Mouse (Mus musculus) heart, postnatal 14 days (tissue): ENCODE results near the gene Prr30. TPM values are rescaled to one million over a fixed set of nuclear protein-coding genes. Genes with fewer than 3 reads are reported as not detected.
"Not testable (repeated sequence)": the region's sequence is repeated elsewhere in the genome, so short reads cannot be mapped to it uniquely, and the experiment has no call there.

Source experiments
- DNase-seq, 2 experiments: peaks; one replicate each; pipeline ENCODE4 v3.0.0; 2021 to 2022
- intact Hi-C: fragments of 180-260 bp; cut with DNase I; formaldehyde crosslinking; loops from one replicate; pipeline ENCODE4 v1.15.1; 2025
- long read RNA-seq, 2 experiments: library from polyadenylated mRNA; stranded (forward); transcript quantifications; one replicate each; pipeline ENCODE4 v2.0.0; 2021
- total RNA-seq, 2 experiments: library from RNA; stranded (reverse); gene quantifications; 2 replicates each; pipeline ENCODE4 v1.2.3; 2021

Prr30 gene
- not detected for total RNA-seq
- long read RNA-seq, experiment 1: 0 reads
- long read RNA-seq, experiment 2: 0 reads

DNA sequence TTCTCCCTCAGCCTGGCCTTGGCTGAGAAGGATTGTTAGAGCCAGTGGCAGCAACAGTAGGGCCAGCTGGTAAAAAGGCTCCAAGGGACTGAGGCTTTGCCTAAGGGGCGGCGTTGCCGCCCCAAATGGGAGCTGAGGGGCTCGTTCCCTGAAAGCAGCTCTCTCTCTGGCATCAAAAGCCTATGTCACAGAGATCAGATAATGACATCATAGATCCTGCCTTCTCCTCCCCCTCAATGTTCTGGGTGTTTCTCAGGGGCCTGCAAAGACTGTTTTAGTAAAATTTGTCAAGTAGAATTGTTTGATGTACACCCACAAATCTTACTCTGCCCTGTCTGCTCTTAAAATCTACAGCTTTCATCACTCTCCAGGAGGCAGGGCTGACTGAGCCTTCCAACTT is at the start of gene Prr30:
Gene Prr30, minus strand, starts transcription at position 101 of the 400 bp plus-strand sequence.
- peak in 1 of 2 experiments; percentile 1 for DNase-seq
- intact Hi-C loops: no loop called here

DNA sequence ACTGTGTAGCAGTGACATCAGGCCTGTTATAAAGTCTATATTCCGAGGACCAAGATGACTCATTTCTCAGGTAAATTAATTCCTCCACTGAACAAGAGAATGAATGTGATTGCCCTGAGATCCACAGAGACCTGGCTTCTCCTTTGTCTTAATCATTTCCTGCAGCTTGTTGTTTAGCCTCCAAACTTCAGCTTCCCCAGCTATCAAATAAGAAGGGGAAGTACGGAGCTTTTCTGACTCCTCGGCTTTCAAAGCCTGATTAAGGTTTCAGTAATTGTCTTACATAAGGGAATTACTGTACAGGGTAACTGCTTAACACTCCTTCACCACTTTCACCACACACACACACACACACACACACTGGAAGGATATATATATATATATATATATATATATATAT is 46.7 kb upstream of the Prr30 start:
- no peak for DNase-seq
- intact Hi-C loops: no loop called here

DNA sequence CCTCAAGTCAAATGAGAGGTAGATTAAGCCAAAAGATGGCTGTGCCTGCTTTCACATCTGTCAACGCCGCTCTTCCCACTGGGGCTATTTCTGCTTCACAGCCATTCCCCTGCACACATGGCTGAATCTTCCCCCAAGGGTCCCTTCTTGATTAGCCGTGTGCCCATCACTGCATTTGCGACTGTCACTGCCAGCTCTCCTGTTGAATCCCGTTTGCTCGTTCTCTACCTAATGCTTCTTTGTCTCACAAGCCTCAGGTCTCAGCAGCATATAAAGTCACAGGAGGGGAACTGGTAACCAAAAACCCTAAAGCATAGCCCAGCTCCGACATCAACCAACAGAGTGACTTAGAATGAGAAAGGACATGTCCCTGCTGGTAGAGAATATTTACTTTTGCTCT is 45.6 kb upstream of the Prr30 start:
- intact Hi-C loops: no loop called here
- no peak for DNase-seq

GRCm38 (mm10) chr14:101244441-101244840 is 44.3 kb upstream of the Prr30 start:
- DNase-seq, intact Hi-C loops: not testable (repeated sequence)

DNA sequence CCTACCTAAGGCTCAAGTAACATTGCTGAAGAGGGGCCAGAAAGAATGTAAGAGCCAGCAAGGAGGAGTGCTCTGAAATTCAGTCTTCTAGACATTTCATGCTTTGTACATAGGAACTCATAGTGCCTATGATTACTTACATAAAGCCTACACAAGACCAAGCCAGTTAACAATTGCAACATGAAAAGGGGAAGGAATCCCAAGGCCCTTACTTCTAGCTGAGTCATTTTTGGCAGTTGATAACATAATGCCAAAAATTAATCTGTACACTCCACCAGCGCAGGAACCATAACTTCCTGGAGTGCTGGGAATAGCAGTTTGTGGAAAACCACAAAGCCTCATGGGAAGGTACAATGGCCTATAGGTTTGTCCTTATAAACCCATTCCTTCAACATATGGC is 37.8 kb upstream of the Prr30 start:
- DNase-seq: no peak
- intact Hi-C loops: no loop called here

DNA sequence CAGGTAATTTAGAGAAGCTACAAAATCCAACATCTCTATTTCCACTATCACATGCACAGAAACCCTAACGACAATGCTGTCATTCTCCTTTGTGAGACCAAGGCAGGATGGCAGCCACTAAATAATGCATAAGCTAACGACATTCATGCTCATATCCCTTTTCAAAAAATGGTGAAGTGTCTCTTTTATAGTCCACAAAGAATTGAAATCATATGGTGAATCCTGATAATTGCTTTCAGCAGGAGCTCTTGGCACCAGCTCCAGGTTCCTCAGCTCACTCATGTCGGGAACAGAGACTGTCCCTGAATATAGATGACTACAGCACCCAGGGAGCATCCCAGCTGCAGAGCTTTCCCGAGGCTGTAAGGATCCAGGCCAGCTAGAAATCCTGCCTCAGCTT is 28.9 kb upstream of the Prr30 start:
- intact Hi-C loops: no loop called here
- no peak for DNase-seq

- no peak for DNase-seq
- intact Hi-C loops: no loop called here
These were observed 22.2 kb upstream of the Prr30 start for GRCm38 (mm10) chr14:101222319-101222718.

DNA sequence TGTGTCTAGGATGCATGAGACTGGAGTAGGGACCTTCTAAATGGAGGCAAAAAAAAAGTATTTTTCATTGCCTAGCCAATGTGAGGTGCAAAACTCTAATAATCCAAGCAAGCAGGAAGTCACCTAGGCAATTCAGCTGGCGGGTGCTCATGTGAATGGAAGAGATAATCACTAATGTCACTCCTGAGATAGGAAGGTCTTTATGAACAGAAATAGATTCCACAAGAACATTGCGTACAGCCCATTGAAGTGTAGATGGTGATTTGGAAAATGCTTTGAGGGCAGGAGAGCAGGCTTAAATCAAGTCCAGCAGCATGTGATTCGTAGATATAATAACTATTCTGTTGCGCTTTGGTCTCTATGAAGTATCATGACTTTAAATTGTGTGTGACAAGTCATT is 27.9 kb downstream of the Prr30 start:
- intact Hi-C loops: no loop called here

More for the DNA sequence above, 27.9 kb downstream of the Prr30 start:
- DNase-seq: no peak
